Mouse (Mus musculus) megakaryocyte, embryonic 14.5 days (primary cell): ENCODE measurements around the gene Cox4i1. TPM values are rescaled to one million over a fixed set of nuclear protein-coding genes. Genes with fewer than 3 reads are reported as not detected.

Source experiments
- H3K27me3 ChIP-seq: replicated peaks from 2 replicates; pipeline ENCODE3; 2012; ENCODE audit warnings: inconsistent platforms
- H3K36me3 ChIP-seq: replicated peaks from 2 replicates; pipeline ENCODE3; 2012; ENCODE audit warnings: low read length, inconsistent platforms, mixed read lengths
- H3K4me1 ChIP-seq: 2 replicates; pipeline ENCODE4 v1.6.1; 2012; ENCODE audit warnings: inconsistent platforms
- H3K4me3 ChIP-seq: replicated peaks from 2 replicates; pipeline ENCODE3; 2012; ENCODE audit warnings: moderate library complexity, mild to moderate bottlenecking, inconsistent platforms
- H3K9me3 ChIP-seq: 2 replicates; pipeline ENCODE4 v1.6.1; 2012; ENCODE audit warnings: inconsistent platforms
- FLI1 ChIP-seq: IDR thresholded peaks from 2 replicates; pipeline ENCODE4 v1.6.1; 2012; ENCODE audit warnings: low read length, inconsistent platforms, mixed read lengths
- GATA1 ChIP-seq: IDR thresholded peaks from 3 replicates; pipeline ENCODE4 v1.6.1; 2012; ENCODE audit warnings: mixed read lengths, low read length, inconsistent platforms, borderline replicate concordance
- polyA plus RNA-seq: library from polyadenylated mRNA; stranded (reverse); fragments of >175 nt; gene quantifications from 2 replicates; pipeline ENCODE4 v1.2.3, GENCODE M21; 2012; ENCODE audit warnings: low replicate concordance; ENCODE audit not compliant: insufficient read depth

Cox4i1 gene
- polyA plus RNA-seq, 1 experiment: 216 TPM

GRCm38 (mm10) chr8:120719586-120720236, 51.7 kb downstream of the Cox4i1 start:
- H3K9me3 ChIP-seq: peaks cover 26% of the 10 kb centered on the region
- H3K4me3 ChIP-seq: no peak overlapping the region
- H3K27me3 ChIP-seq: peaks cover 8% of the 10 kb centered on the region
- no peaks in the 10 kb centered on the region for H3K36me3 ChIP-seq
- peaks cover 52% of the 10 kb centered on the region for H3K4me1 ChIP-seq
- no peak for TF ChIP-seq FLI1
- no peak for TF ChIP-seq GATA1

- no peak for TF ChIP-seq GATA1
- Histone ChIP-seq H3K36me3 (no peaks in the 10 kb centered on the region), H3K4me3 (no peak overlapping the region), H3K4me1 (peaks cover 34% of the 10 kb centered on the region), H3K9me3 (peaks cover 26% of the 10 kb centered on the region), H3K27me3 (peaks cover 8% of the 10 kb centered on the region)
Measured at GRCm38 (mm10) chr8:120723025-120723424, 55.0 kb downstream of the Cox4i1 start.

Other genes starting within 250 kb of the Cox4i1 start
- 8.3 and 35.4 TPM in 2 replicates for gene Gins2, start 78.9 kb upstream of the Cox4i1 start, polyA plus RNA-seq
- gene 1190005I06Rik, start 20.6 kb upstream of the Cox4i1 start, polyA plus RNA-seq: 3.6 TPM in 1 of 2 replicates, not detected in the other
- 10.0 and 10.1 TPM in 2 replicates for gene Gm27021, start 143 bp upstream of the Cox4i1 start, polyA plus RNA-seq
- 61.0 and 78.8 TPM in 2 replicates for gene Emc8, start 351 bp downstream of the Cox4i1 start, polyA plus RNA-seq
- 14.6 and 50.7 TPM in 2 replicates for gene Irf8, start 68.1 kb downstream of the Cox4i1 start, polyA plus RNA-seq